ENCODE assay signal across 17 mouse cellular contexts in genomic region chr6:125104223-125104622, GRCm38 (mm10). TPM values are rescaled to one million over a fixed set of nuclear protein-coding genes. Genes with fewer than 3 reads are reported as not detected.
DNase-seq lines count a peak whose midpoint lies in the region; ATAC-seq and TF ChIP-seq lines count a peak whose summit lies in the region.
"Had no signal": no experiment of that assay in that cellular context is flagged by ENCODE, and none has a peak within 500 bp of the region (broad histone marks: within the 10 kb centered on the region; RNA-seq: fewer than 3 reads in every experiment).

No protein-coding gene starts in this region.

- H3K36me3 ChIP-seq in stomach, embryonic 14.5 days (ENCODE audit: control insufficient read depth, insufficient read depth, low read length), result peaks cover 94% of the 10 kb centered on the region
- peaks cover 60% of the 10 kb centered on the region for H3K36me3 ChIP-seq in stomach, postnatal 0 days (ENCODE audit: control insufficient read depth, insufficient read depth, low read length)
- H3K36me3 ChIP-seq in liver, embryonic 14.5 days (replicated peaks; ENCODE audit: control insufficient read depth, insufficient read depth, low read depth), result peaks cover 86% of the 10 kb centered on the region
- H3K36me3 ChIP-seq in stomach, embryonic 15.5 days, result peaks cover 84% of the 10 kb centered on the region
- H3K36me3 ChIP-seq in forebrain, embryonic 10.5 days (replicated peaks), result peaks cover 100% of the 10 kb centered on the region

- no peak overlapping the region for H3K4me2 ChIP-seq in stomach, embryonic 14.5 days (replicated peaks; ENCODE audit: low read depth, low read length)
- no peak overlapping the region for H3K4me2 ChIP-seq in stomach, postnatal 0 days (replicated peaks; ENCODE audit: low read depth)
- H3K4me2 ChIP-seq in liver, embryonic 14.5 days (ENCODE audit: low read depth), result peak overlapping the region; percentile 62
- H3K4me2 ChIP-seq in stomach, embryonic 15.5 days, result no peak overlapping the region
- H3K4me2 ChIP-seq: kidney, embryonic 15.5 days; limb, embryonic 15.5 days; midbrain, embryonic 13.5 days had no signal

- no peaks in the 10 kb centered on the region for H3K9me3 ChIP-seq in stomach, embryonic 14.5 days (ENCODE audit: control insufficient read depth, low read depth, low read length)
- no peaks in the 10 kb centered on the region for H3K9me3 ChIP-seq in stomach, postnatal 0 days (ENCODE audit: control insufficient read depth, low read length)
- H3K9me3 ChIP-seq in liver, embryonic 14.5 days (ENCODE audit: control insufficient read depth, low read length), result no peaks in the 10 kb centered on the region
- no peaks in the 10 kb centered on the region for H3K9me3 ChIP-seq in stomach, embryonic 15.5 days
- H3K9me3 ChIP-seq in forebrain, embryonic 10.5 days, result no peaks in the 10 kb centered on the region; the same call in 1 of the 2 replicates
- H3K9me3 ChIP-seq: kidney, embryonic 15.5 days; limb, embryonic 15.5 days; midbrain, embryonic 13.5 days had no signal

- no peak for DNase-seq in stomach, postnatal 0 days (ENCODE audit: low spot score)
- DNase-seq in liver, embryonic 14.5 days (ENCODE audit: low read depth in 3 of 3, low spot score in 3 of 3), result peak; percentile 84 to 90 (median 85)
- no peak for DNase-seq in layer of hippocampus, adult 8-10 months (ENCODE audit: low spot score in 2 of 2)
- DNase-seq in cerebellum, postnatal 14 days, result no peak
- DNase-seq in forebrain, embryonic 10.5 days (ENCODE audit: extremely low spot score, low spot score), result no peak
- DNase-seq: adrenal gland, postnatal 25 days; cerebellum, adult 11 months; thymus, postnatal 25 days had no signal

- WGBS in stomach, embryonic 14.5 days, result 79% methylated on average over 4 of the region's 4 CpGs
- 82% methylated on average over 4 of the region's 4 CpGs for WGBS in stomach, postnatal 0 days
- 7% methylated on average over 4 of the region's 4 CpGs for WGBS in liver, embryonic 14.5 days (ENCODE audit: insufficient replicate concordance)
- 86% methylated on average over 4 of the region's 4 CpGs for WGBS in stomach, embryonic 15.5 days
- 91% methylated on average over 4 of the region's 4 CpGs for WGBS in forebrain, embryonic 10.5 days

- ATAC-seq in stomach, embryonic 14.5 days (ENCODE audit: insufficient number of reproducible peaks, insufficient read depth, low FRiP score, low read depth), result peak; percentile 51; the same call in 1 of the 2 replicates
- ATAC-seq in stomach, postnatal 0 days (ENCODE audit: low FRiP score, low TSS enrichment), result no peak
- ATAC-seq in erythroblast, adult 5-6 weeks (replicated peaks; ENCODE audit: low FRiP score, poor library complexity, severe bottlenecking), result peak; percentile 97
- peak; percentile 100 for ATAC-seq in liver, embryonic 14.5 days (ENCODE audit: insufficient read depth)
- ATAC-seq in stomach, embryonic 15.5 days (ENCODE audit: insufficient read depth, low FRiP score, low read depth), result peak; percentile 92
- ATAC-seq: hindbrain, embryonic 16.5 days; midbrain, embryonic 13.5 days had no signal

- no peak for TF ChIP-seq CTCF in stomach, postnatal 0 days (IDR thresholded peaks at IDR 0.05; ENCODE audit: low read depth)
- TF ChIP-seq CTCF in liver, embryonic 14.5 days (IDR thresholded peaks at IDR 0.05; ENCODE audit: low read depth), result no peak

- no peak for TF ChIP-seq EP300 in stomach, postnatal 0 days (optimal IDR thresholded peaks at IDR 0.05)
- TF ChIP-seq EP300 in liver, embryonic 14.5 days (IDR thresholded peaks at IDR 0.05; ENCODE audit: low read depth), result peak; percentile 92

- H3K4me3 ChIP-seq in stomach, embryonic 14.5 days (ENCODE audit: low read depth, low read length), result no peak overlapping the region
- H3K4me3 ChIP-seq in stomach, postnatal 0 days (ENCODE audit: low read depth, low read length), result no peak overlapping the region
- no peak overlapping the region for H3K4me3 ChIP-seq in liver, embryonic 14.5 days (ENCODE audit: insufficient read depth in 1 of 2, low read depth in 2 of 2, low read length in 2 of 2)
- no peak overlapping the region for H3K4me3 ChIP-seq in stomach, embryonic 15.5 days (replicated peaks)
- H3K4me3 ChIP-seq in forebrain, embryonic 10.5 days, result no peak overlapping the region
- H3K4me3 ChIP-seq: kidney, embryonic 15.5 days; layer of hippocampus, adult 2 months; limb, embryonic 15.5 days; midbrain, embryonic 13.5 days had no signal

- no peaks in the 10 kb centered on the region for H3K27me3 ChIP-seq in stomach, embryonic 14.5 days (ENCODE audit: control insufficient read depth, insufficient read depth, low read length)
- no peaks in the 10 kb centered on the region for H3K27me3 ChIP-seq in stomach, postnatal 0 days (ENCODE audit: control insufficient read depth, insufficient read depth, low read length)
- no peaks in the 10 kb centered on the region for H3K27me3 ChIP-seq in liver, embryonic 14.5 days (ENCODE audit: control insufficient read depth, insufficient read depth, low read length)
- H3K27me3 ChIP-seq in stomach, embryonic 15.5 days (replicated peaks), result no peaks in the 10 kb centered on the region
- H3K27me3 ChIP-seq in forebrain, embryonic 10.5 days (ENCODE audit: poor library complexity, severe bottlenecking), result no peaks in the 10 kb centered on the region
- H3K27me3 ChIP-seq: CH12.LX; kidney, embryonic 15.5 days; limb, embryonic 15.5 days; midbrain, embryonic 13.5 days had no signal

- H3K9ac ChIP-seq in stomach, embryonic 14.5 days (replicated peaks; ENCODE audit: low read depth, low read length), result no peak overlapping the region
- no peak overlapping the region for H3K9ac ChIP-seq in stomach, postnatal 0 days (ENCODE audit: low read length)
- peak overlapping the region; percentile 56 for H3K9ac ChIP-seq in liver, embryonic 14.5 days (replicated peaks)
- H3K9ac ChIP-seq in stomach, embryonic 15.5 days, result no peak overlapping the region
- H3K9ac ChIP-seq: kidney, embryonic 15.5 days; limb, embryonic 15.5 days; midbrain, embryonic 13.5 days had no signal

- H3K27ac ChIP-seq in stomach, embryonic 14.5 days (ENCODE audit: low read length), result no peak overlapping the region
- no peak overlapping the region for H3K27ac ChIP-seq in stomach, postnatal 0 days (replicated peaks)
- peak overlapping the region; percentile 94 for H3K27ac ChIP-seq in liver, embryonic 14.5 days
- H3K27ac ChIP-seq in stomach, embryonic 15.5 days, result no peak overlapping the region
- no peak overlapping the region for H3K27ac ChIP-seq in forebrain, embryonic 10.5 days
- H3K27ac ChIP-seq: kidney, embryonic 15.5 days; layer of hippocampus, adult 2 months; limb, embryonic 15.5 days; midbrain, embryonic 13.5 days had no signal

- H3K4me1 ChIP-seq in stomach, embryonic 14.5 days (ENCODE audit: control insufficient read depth, insufficient read depth, low read length), result peaks cover 7% of the 10 kb centered on the region
- H3K4me1 ChIP-seq in stomach, postnatal 0 days (replicated peaks; ENCODE audit: control insufficient read depth, insufficient read depth), result 0 out of 2 replicates have a peak, but pooled peaks cover 5% of the 10 kb centered on the region
- H3K4me1 ChIP-seq in liver, embryonic 14.5 days (replicated peaks; ENCODE audit: control insufficient read depth in 2 of 2, insufficient read depth in 2 of 2, low read length in 1 of 2), result peaks cover 18% of the 10 kb centered on the region in 2 experiments
- peaks cover 10% of the 10 kb centered on the region for H3K4me1 ChIP-seq in stomach, embryonic 15.5 days
- H3K4me1 ChIP-seq in forebrain, embryonic 10.5 days, result peaks cover 15% of the 10 kb centered on the region

RNA-seq across cellular contexts. Expression of gene Chd4, which starts 8.4 kb away (rescaled TPM):
- 70.9 and 78.7 TPM in 2 replicates for polyA plus RNA-seq in stomach, embryonic 14.5 days (2014; fragmentation: Nextera tagmentation; extraction: Ambion mirVana)
- polyA plus RNA-seq in stomach, postnatal 0 days (2015; fragmentation: Nextera tagmentation; extraction: Ambion mirVana), result 28.1 and 36.6 TPM in 2 replicates
- 31.8 and 50.0 TPM in 2 replicates for total RNA-seq in erythroblast, adult 5-6 weeks (2015; ENCODE audit: low replicate concordance)
- 70.6 and 102 TPM in 2 replicates for total RNA-seq in erythroblast, adult 5-6 weeks (2017; ENCODE audit: low replicate concordance)
- polyA plus RNA-seq in liver, embryonic 14.5 days (2012; rRNA removed), result 13.9 and 24.7 TPM in 2 replicates
- 19.7 and 24.3 TPM in 2 replicates for polyA plus RNA-seq in liver, embryonic 14.5 days (2014; fragmentation: Nextera tagmentation; extraction: Ambion mirVana)
- 58.6 and 62.3 TPM in 2 replicates for polyA plus RNA-seq in stomach, embryonic 15.5 days (2015; fragmentation: Nextera tagmentation; extraction: Ambion mirVana)
- 100 to 1,000 TPM; 159 to 187 (median 175) TPM for total RNA-seq in layer of hippocampus, adult 8-10 months (2022)
- polyA plus RNA-seq in forebrain, embryonic 10.5 days (2016; fragmentation: Nextera tagmentation; extraction: Ambion mirVana), result 91.0 and 99.4 TPM in 2 replicates

RNA-seq across cellular contexts. Expression of gene Nop2, which starts 27.5 kb away (rescaled TPM):
- 52.3 and 55.4 TPM in 2 replicates for polyA plus RNA-seq in stomach, embryonic 14.5 days (2014; fragmentation: Nextera tagmentation; extraction: Ambion mirVana)
- 25.0 and 26.6 TPM in 2 replicates for polyA plus RNA-seq in stomach, postnatal 0 days (2015; fragmentation: Nextera tagmentation; extraction: Ambion mirVana)
- 4.8 and 6.7 TPM in 2 replicates for total RNA-seq in erythroblast, adult 5-6 weeks (2015; ENCODE audit: low replicate concordance)
- 10.5 and 11.8 TPM in 2 replicates for total RNA-seq in erythroblast, adult 5-6 weeks (2017; ENCODE audit: low replicate concordance)
- 18.9 and 24.5 TPM in 2 replicates for polyA plus RNA-seq in liver, embryonic 14.5 days (2012; rRNA removed)
- polyA plus RNA-seq in liver, embryonic 14.5 days (2014; fragmentation: Nextera tagmentation; extraction: Ambion mirVana), result 33.1 and 33.7 TPM in 2 replicates
- polyA plus RNA-seq in stomach, embryonic 15.5 days (2015; fragmentation: Nextera tagmentation; extraction: Ambion mirVana), result 55.6 and 60.1 TPM in 2 replicates
- total RNA-seq in layer of hippocampus, adult 8-10 months (2022), result 10 to 100 TPM; 33.0 to 33.9 (median 33.5) TPM
- 101 and 103 TPM in 2 replicates for polyA plus RNA-seq in forebrain, embryonic 10.5 days (2016; fragmentation: Nextera tagmentation; extraction: Ambion mirVana)

RNA-seq across cellular contexts. Expression of gene Lpar5, which starts 36.5 kb away (rescaled TPM):
- polyA plus RNA-seq in stomach, embryonic 14.5 days (2014; fragmentation: Nextera tagmentation; extraction: Ambion mirVana), result 1.2 and 2.1 TPM in 2 replicates
- polyA plus RNA-seq in stomach, postnatal 0 days (2015; fragmentation: Nextera tagmentation; extraction: Ambion mirVana), result 6.4 and 7.0 TPM in 2 replicates
- total RNA-seq in erythroblast, adult 5-6 weeks (2015; ENCODE audit: low replicate concordance), result 3.1 TPM in 1 of 2 replicates, not detected in the other
- total RNA-seq in erythroblast, adult 5-6 weeks (2017; ENCODE audit: low replicate concordance), result 0.60 TPM in 1 of 2 replicates, not detected in the other
- 1.6 and 1.8 TPM in 2 replicates for polyA plus RNA-seq in liver, embryonic 14.5 days (2012; rRNA removed)
- polyA plus RNA-seq in liver, embryonic 14.5 days (2014; fragmentation: Nextera tagmentation; extraction: Ambion mirVana), result 0.68 and 1.0 TPM in 2 replicates
- 4.6 and 5.0 TPM in 2 replicates for polyA plus RNA-seq in stomach, embryonic 15.5 days (2015; fragmentation: Nextera tagmentation; extraction: Ambion mirVana)
- total RNA-seq in layer of hippocampus, adult 8-10 months (2022), result 1 to 10 TPM in 3 of 4 experiments, under 1 TPM in 1; 0.23 to 3.9 (median 1.9) TPM
- 0.22 and 0.30 TPM in 2 replicates for polyA plus RNA-seq in forebrain, embryonic 10.5 days (2016; fragmentation: Nextera tagmentation; extraction: Ambion mirVana)

RNA-seq across cellular contexts. Expression of gene Iffo1, which starts 40.8 kb away (rescaled TPM):
- 7.4 and 9.2 TPM in 2 replicates for polyA plus RNA-seq in stomach, embryonic 14.5 days (2014; fragmentation: Nextera tagmentation; extraction: Ambion mirVana)
- polyA plus RNA-seq in stomach, postnatal 0 days (2015; fragmentation: Nextera tagmentation; extraction: Ambion mirVana), result 4.4 and 5.7 TPM in 2 replicates
- 3.1 and 6.9 TPM in 2 replicates for total RNA-seq in erythroblast, adult 5-6 weeks (2015; ENCODE audit: low replicate concordance)
- total RNA-seq in erythroblast, adult 5-6 weeks (2017; ENCODE audit: low replicate concordance), result 2.2 and 10.9 TPM in 2 replicates
- polyA plus RNA-seq in liver, embryonic 14.5 days (2012; rRNA removed), result 4.8 and 6.0 TPM in 2 replicates
- polyA plus RNA-seq in liver, embryonic 14.5 days (2014; fragmentation: Nextera tagmentation; extraction: Ambion mirVana), result 1.8 and 3.7 TPM in 2 replicates
- polyA plus RNA-seq in stomach, embryonic 15.5 days (2015; fragmentation: Nextera tagmentation; extraction: Ambion mirVana), result 8.2 and 9.0 TPM in 2 replicates
- total RNA-seq in layer of hippocampus, adult 8-10 months (2022), result 10 to 100 TPM; 67.2 to 78.4 (median 74.4) TPM
- polyA plus RNA-seq in forebrain, embryonic 10.5 days (2016; fragmentation: Nextera tagmentation; extraction: Ambion mirVana), result 9.2 and 10.0 TPM in 2 replicates

RNA-seq across cellular contexts. Expression of gene Acrbp, which starts 54.7 kb away (rescaled TPM):
- 15.8 and 18.6 TPM in 2 replicates for polyA plus RNA-seq in stomach, embryonic 14.5 days (2014; fragmentation: Nextera tagmentation; extraction: Ambion mirVana)
- 2.5 and 2.6 TPM in 2 replicates for polyA plus RNA-seq in stomach, postnatal 0 days (2015; fragmentation: Nextera tagmentation; extraction: Ambion mirVana)
- 3.3 TPM in 1 of 2 replicates, not detected in the other for total RNA-seq in erythroblast, adult 5-6 weeks (2015; ENCODE audit: low replicate concordance)
- total RNA-seq in erythroblast, adult 5-6 weeks (2017; ENCODE audit: low replicate concordance), result 7.0 and 11.6 TPM in 2 replicates
- polyA plus RNA-seq in liver, embryonic 14.5 days (2012; rRNA removed), result 2.1 and 3.1 TPM in 2 replicates
- polyA plus RNA-seq in liver, embryonic 14.5 days (2014; fragmentation: Nextera tagmentation; extraction: Ambion mirVana), result 1.3 and 2.0 TPM in 2 replicates
- 9.9 and 11.8 TPM in 2 replicates for polyA plus RNA-seq in stomach, embryonic 15.5 days (2015; fragmentation: Nextera tagmentation; extraction: Ambion mirVana)
- 10 to 100 TPM; 12.8 to 20.9 (median 15.6) TPM for total RNA-seq in layer of hippocampus, adult 8-10 months (2022)
- polyA plus RNA-seq in forebrain, embryonic 10.5 days (2016; fragmentation: Nextera tagmentation; extraction: Ambion mirVana), result 12.8 and 12.9 TPM in 2 replicates

Comparison
In these comparisons a context has a peak if more than half of its experiments do, and no peak if none do; other contexts are left out.
1. DNase-seq: peak in liver, embryonic 14.5 days (3 of 3); none in stomach, postnatal 0 days (single experiment), layer of hippocampus, adult 8-10 months (0 of 2), cerebellum, postnatal 14 days (0 of 2) and forebrain, embryonic 10.5 days (single experiment).